Mouse (Mus musculus) hindbrain, embryonic 16.5 days (tissue): Measurements from ENCODE around the gene Dusp7. TPM values are rescaled to one million over a fixed set of nuclear protein-coding genes. Genes with fewer than 3 reads are reported as not detected.

ENCODE experiments used
- ATAC-seq: fragments of 200-750 bp; cut with Nextera tagmentation; 2 replicates; pipeline ENCODE4 v1.8.0; 2017; ENCODE audit warnings: moderate TSS enrichment, moderate library complexity
- H3K27ac ChIP-seq: fragments of 300-500 bp; sonication (generic); 2 replicates; pipeline ENCODE4 v1.5.1; 2014; ENCODE audit warnings: low read depth, mild to moderate bottlenecking, control low read depth, low read length, moderate library complexity
- H3K27me3 ChIP-seq: fragments of 300-500 bp; sonication (generic); replicated peaks from 2 replicates; pipeline ENCODE4 v1.6.1; 2014; ENCODE audit warnings: low read length; ENCODE audit not compliant: control insufficient read depth, insufficient read depth
- H3K36me3 ChIP-seq: fragments of 300-500 bp; sonication (generic); 2 replicates; pipeline ENCODE4 v1.6.1; 2014; ENCODE audit warnings: mild to moderate bottlenecking, low read length, moderate library complexity, mixed read lengths; ENCODE audit not compliant: control insufficient read depth, insufficient read depth
- H3K4me1 ChIP-seq: fragments of 300-500 bp; sonication (generic); 2 replicates; pipeline ENCODE4 v1.6.1; 2014; ENCODE audit warnings: low read depth, low read length; ENCODE audit not compliant: control insufficient read depth, insufficient read depth
- H3K4me2 ChIP-seq: fragments of 300-500 bp; sonication (generic); 2 replicates; pipeline ENCODE4 v1.6.1; 2014; ENCODE audit warnings: mild to moderate bottlenecking, low read length, control low read depth, moderate library complexity
- H3K4me3 ChIP-seq: fragments of 300-500 bp; sonication (generic); 2 replicates; pipeline ENCODE4 v1.5.1; 2014; ENCODE audit warnings: mild to moderate bottlenecking, low read length, control low read depth, moderate library complexity
- H3K9ac ChIP-seq: fragments of 300-500 bp; sonication (generic); 2 replicates; pipeline ENCODE4 v1.6.1; 2014; ENCODE audit warnings: low read depth, mild to moderate bottlenecking, control low read depth, low read length, moderate library complexity
- H3K9me3 ChIP-seq: fragments of 300-500 bp; sonication (generic); 2 replicates; pipeline ENCODE4 v1.6.1; 2014; ENCODE audit warnings: mild to moderate bottlenecking, low read length, moderate library complexity; ENCODE audit not compliant: control insufficient read depth
- WGBS: fragments of 180-500 bp; shearing (Covaris S2); extraction: QIAGEN DNeasy Blood & Tissue Kit; methylation state at CpG from one replicate; pipeline ENCODE4 v1.1.7; 2014; 5-methylcytosine and 5-hydroxymethylcytosine counted together
- polyA plus RNA-seq: library from polyadenylated mRNA; unstranded; fragments of >200 nt; fragmentation: Nextera tagmentation; extraction: Ambion mirVana; gene quantifications from 2 replicates; pipeline ENCODE4 v1.2.1, GENCODE M21; 2015

Gene Dusp7
- polyA plus RNA-seq, 1 experiment from 2014 or later: 13.1 TPM

DNA sequence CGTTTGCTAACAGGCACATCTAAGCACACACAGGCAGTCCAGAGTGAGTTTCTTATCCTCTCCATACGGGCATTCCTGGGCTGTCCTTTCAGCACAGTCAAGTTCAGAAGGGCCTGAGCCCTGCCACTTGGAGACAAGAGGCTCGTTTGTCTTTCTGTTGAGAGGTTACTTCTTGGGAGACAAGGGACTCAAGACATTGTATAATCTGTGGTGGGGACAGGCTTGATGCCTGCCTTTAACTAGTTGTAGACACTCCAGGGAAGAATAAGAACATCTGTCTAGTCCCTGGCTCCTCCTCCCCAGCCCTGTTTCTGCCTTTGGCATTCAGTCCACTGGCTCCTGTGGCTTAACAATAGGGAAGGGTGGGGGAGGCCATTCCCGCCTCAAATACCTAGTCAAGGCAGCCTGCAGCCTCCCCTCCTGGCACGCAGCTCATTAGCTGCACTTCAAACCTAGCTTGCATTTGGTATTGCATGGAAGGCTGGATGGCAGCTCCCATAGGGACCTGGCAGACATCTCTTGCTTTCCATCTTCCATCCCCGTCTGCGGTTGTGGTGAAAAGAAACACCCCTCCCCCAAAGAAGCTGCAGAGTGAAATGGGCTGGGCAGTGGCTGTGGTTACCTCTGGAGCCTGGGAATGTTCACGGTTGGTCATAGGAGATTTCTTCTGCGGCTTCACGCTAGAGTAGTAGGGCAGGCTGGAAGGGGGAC lies 29.8 kb upstream of the Dusp7 start:
- H3K27ac ChIP-seq: peak overlapping the region; percentile 31
- no peaks in the 10 kb centered on the region for H3K27me3 ChIP-seq
- H3K36me3 ChIP-seq: no peaks in the 10 kb centered on the region
- no peaks in the 10 kb centered on the region for H3K9me3 ChIP-seq
- H3K4me2 ChIP-seq: no peak overlapping the region
- WGBS: 11% methylated on average over 10 of the region's 10 CpGs
- peak; percentile 41; the same call in 1 of the 2 replicates for ATAC-seq
- peaks cover 11% of the 10 kb centered on the region for H3K4me1 ChIP-seq
- no peak overlapping the region for H3K4me3 ChIP-seq
- H3K9ac ChIP-seq: peak overlapping the region; percentile 35

DNA sequence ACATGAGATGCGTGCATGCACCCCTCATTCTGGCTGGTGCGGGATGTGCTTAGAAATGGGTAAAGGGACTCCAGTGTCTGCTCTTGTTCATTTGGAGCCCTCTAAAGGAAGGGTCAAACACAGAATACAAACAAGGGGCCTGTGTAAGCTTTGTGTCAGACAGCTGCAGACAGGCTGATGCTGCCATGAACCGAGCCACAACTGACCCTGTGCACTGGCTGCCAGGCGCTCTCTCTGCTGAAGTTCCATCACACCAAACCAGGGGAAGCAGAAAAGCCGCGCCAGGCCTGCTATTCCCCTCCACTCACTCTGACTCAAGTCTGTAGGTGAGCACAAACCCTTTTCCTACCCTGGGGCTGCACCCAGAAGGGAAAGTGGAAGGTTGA lies 29.3 kb upstream of the Dusp7 start:
- ATAC-seq: peak; percentile 32; the same call in 1 of the 2 replicates
- H3K9ac ChIP-seq: peak overlapping the region; percentile 35
- WGBS: 44% methylated on average over 6 of the region's 6 CpGs

DNA sequence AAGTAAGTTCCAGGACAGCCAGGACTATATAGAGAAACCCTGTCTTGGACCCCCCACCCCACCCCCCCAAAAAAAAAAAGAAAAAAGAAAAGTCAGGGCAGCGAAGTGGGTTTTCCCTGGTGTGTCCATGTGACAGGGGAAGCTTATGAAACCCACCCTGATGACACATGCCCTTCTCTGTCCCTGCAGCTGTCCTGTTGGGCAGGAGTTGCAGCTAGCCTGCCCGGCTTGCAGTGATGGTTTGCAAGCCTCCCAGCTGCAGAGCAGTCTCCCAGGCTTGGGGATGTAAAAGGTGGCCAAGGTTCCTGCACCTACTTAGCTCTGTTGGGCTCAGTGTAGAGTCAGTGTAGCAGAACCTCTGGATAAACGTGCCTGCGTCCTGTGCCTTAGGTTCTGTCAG lies 28.7 kb upstream of the Dusp7 start:
- WGBS: 85% methylated on average over 4 of the region's 4 CpGs
- Histone ChIP-seq H3K4me1 (peaks cover 12% of the 10 kb centered on the region), H3K27ac (no peak overlapping the region), H3K4me3 (no peak overlapping the region), H3K36me3 (no peaks in the 10 kb centered on the region), H3K4me2 (no peak overlapping the region), H3K9ac (no peak overlapping the region), H3K27me3 (no peaks in the 10 kb centered on the region), H3K9me3 (no peaks in the 10 kb centered on the region)
- no peak for ATAC-seq

More for the DNA sequence above, 29.3 kb upstream of the Dusp7 start:
- no peaks in the 10 kb centered on the region for H3K36me3 ChIP-seq
- no peak overlapping the region for H3K4me2 ChIP-seq
- no peak overlapping the region for H3K4me3 ChIP-seq
- H3K27me3 ChIP-seq: no peaks in the 10 kb centered on the region
- no peaks in the 10 kb centered on the region for H3K9me3 ChIP-seq
- H3K4me1 ChIP-seq: peaks cover 11% of the 10 kb centered on the region
- H3K27ac ChIP-seq: peak overlapping the region; percentile 31; the same call in 1 of the 2 replicates

DNA sequence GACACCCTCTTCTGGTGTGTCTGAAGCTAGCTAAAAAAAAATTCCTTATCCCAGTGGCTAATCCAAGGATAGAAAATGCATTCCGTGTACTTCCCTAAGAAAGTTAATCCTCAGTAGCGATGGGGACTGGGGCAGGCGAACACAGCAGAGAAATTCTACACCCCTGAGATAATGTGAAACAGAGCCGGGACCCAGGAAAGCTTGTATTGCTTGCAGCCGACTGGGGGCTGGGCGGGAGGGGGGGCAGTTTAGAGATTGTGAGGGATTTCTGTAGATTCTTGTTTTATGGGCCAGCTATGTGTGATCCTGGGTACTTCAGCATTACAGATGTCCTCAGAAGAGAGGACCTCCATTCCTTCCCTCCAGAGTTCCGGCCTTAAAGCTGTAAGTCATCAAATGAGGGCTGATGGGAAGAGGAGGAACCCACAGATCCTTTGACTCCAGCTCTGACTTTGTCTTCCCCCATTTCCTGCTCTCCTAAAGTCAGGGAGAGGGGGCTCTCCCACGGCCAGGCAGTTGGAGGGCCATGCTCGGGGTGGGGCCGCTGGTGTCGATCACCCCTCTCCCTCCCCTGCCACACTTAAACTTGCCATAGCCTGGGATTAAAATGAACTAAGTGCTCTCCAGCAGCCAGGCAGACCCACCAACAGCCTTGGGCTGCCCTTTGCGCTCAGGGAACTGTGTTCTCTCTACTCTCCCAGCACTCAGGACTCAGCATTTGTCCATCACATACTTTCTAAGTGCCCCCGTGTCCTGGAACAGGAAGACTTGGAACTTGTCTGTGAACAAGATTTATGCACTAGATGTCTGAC lies 27.7 kb upstream of the Dusp7 start:
- no peak overlapping the region for H3K4me3 ChIP-seq
- H3K36me3 ChIP-seq: no peaks in the 10 kb centered on the region
- peaks cover 17% of the 10 kb centered on the region for H3K4me1 ChIP-seq
- no peak overlapping the region for H3K9ac ChIP-seq
- no peaks in the 10 kb centered on the region for H3K27me3 ChIP-seq
- no peaks in the 10 kb centered on the region for H3K9me3 ChIP-seq
- H3K4me2 ChIP-seq: no peak overlapping the region
- no peak for ATAC-seq
- 76% methylated on average over 13 of the region's 13 CpGs for WGBS
- H3K27ac ChIP-seq: no peak overlapping the region

DNA sequence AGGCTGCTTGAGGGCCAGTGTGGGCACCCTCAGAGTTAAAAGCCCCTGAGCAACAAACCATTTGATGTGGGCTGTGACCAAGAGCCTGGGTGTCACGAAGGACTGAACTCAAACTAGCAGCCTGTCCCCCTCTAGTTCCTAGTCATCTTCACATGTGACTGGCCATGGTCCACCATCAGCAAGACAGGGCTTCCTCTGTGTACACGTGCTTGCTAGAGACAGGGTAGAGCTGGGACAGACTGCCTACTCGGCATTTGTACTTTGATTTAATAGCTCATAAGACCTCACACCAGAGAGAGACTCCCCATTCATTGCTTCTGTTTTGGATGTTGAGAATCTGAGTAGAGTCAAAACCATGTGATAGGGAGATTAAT lies 27.1 kb upstream of the Dusp7 start:
- 78% methylated on average over 3 of the region's 3 CpGs for WGBS

DNA sequence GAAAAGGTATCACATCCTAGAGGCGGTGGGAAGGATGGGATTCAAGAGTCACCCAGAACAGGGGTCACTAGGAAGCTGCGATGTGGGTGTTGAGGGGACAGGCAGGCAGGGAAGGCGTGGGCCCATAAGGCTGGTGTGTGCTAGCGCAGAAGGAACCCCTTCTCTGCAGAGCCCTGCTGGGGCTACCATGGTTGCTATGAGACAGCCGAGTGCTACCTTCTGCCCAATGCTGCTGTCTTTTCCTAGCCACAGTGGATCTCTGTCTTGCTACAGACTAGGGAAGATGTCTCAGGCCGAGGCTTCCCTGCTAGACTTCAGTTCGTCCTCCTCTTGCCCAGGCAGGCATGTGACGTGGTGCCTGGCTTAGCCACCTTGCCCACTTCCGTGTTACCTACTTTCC lies 25.9 kb upstream of the Dusp7 start:
- H3K4me2 ChIP-seq: no peak overlapping the region
- H3K27me3 ChIP-seq: no peaks in the 10 kb centered on the region
- peaks cover 17% of the 10 kb centered on the region for H3K4me1 ChIP-seq
- H3K27ac ChIP-seq: no peak overlapping the region
- WGBS: 84% methylated on average over 9 of the region's 9 CpGs
- H3K36me3 ChIP-seq: no peaks in the 10 kb centered on the region
- no peak overlapping the region for H3K4me3 ChIP-seq
- ATAC-seq: no peak
- no peak overlapping the region for H3K9ac ChIP-seq
- no peaks in the 10 kb centered on the region for H3K9me3 ChIP-seq

More for the DNA sequence above, 27.1 kb upstream of the Dusp7 start:
- no peak overlapping the region for H3K9ac ChIP-seq
- H3K4me1 ChIP-seq: peaks cover 17% of the 10 kb centered on the region
- no peaks in the 10 kb centered on the region for H3K9me3 ChIP-seq
- no peak overlapping the region for H3K4me3 ChIP-seq
- no peak overlapping the region for H3K4me2 ChIP-seq
- ATAC-seq: no peak
- H3K36me3 ChIP-seq: no peaks in the 10 kb centered on the region
- H3K27ac ChIP-seq: no peak overlapping the region
- no peaks in the 10 kb centered on the region for H3K27me3 ChIP-seq

DNA sequence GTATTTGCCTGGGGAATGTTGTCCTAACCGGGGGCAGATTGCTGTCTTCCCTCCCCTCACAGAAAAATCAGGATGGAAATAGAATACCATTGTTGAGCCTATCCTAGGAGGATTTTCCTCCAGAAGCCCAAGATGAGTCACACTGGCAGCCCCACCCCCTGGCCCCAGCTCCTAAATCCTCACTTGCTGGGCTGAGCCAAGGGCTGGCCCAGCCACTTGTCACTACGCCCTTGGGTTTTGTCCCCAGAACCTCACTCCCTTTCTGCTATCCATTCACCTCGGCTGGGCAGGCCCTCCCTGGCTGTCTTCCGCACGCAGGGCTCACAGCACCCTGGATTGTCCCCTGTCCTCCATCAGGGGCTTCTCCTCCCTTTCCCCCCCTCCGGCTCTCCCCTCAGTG lies 23.3 kb upstream of the Dusp7 start:
- no peak for ATAC-seq
- Histone ChIP-seq H3K9ac (no peak overlapping the region), H3K27ac (no peak overlapping the region), H3K4me1 (peaks cover 5% of the 10 kb centered on the region; the same call in 1 of the 2 replicates), H3K27me3 (no peaks in the 10 kb centered on the region), H3K4me2 (no peak overlapping the region), H3K36me3 (no peaks in the 10 kb centered on the region), H3K9me3 (no peaks in the 10 kb centered on the region), H3K4me3 (no peak overlapping the region)
- WGBS: 46% methylated on average over 6 of the region's 6 CpGs

DNA sequence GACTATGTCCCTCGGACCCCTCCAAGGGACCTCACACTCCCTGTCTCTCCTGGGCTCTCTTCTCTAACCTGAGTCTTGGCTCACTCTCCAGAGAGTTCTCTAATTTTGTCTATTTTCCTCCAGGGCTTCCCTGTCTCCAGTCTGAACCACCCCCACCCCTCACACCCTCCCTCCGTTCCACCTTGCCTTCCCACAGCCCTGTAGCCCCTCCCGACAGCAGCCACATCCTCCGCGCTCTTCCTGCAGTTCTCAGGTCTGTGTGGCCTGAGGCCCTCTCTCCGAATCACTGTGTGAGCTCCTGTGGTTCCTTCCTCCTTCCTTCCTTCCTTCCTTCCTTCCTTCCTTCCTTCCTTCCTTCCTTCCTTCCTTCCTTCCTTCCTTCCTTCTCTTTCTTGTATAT lies 22.8 kb upstream of the Dusp7 start:
- 59% methylated on average over 6 of the region's 6 CpGs for WGBS
- H3K27ac ChIP-seq: no peak overlapping the region
- ATAC-seq: no peak

DNA sequence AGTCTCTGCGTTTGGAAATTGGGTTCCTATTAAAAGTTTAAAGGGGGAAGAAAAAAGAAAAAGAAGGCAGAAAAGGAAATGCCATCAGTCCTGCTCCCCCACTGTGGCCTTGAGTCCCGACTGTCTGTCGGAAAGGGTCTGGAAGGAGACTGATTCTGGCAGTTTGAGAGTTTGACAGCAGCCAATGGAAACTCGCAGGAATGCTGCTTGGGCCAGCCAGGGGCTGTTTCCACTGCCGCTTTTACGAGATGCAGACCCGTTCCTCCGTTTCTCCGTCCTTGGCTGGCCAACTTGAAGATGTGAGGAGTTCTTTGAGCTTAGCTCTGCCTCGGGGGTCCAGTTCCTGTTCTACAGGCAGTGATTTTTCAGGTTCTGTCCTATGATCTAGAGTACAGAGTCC lies 20.2 kb upstream of the Dusp7 start:
- ATAC-seq: no peak
- no peak overlapping the region for H3K4me3 ChIP-seq
- WGBS: 63% methylated on average over 10 of the region's 10 CpGs
- no peaks in the 10 kb centered on the region for H3K36me3 ChIP-seq
- no peak overlapping the region for H3K4me2 ChIP-seq
- no peaks in the 10 kb centered on the region for H3K9me3 ChIP-seq
- H3K4me1 ChIP-seq: peaks cover 5% of the 10 kb centered on the region; the same call in 1 of the 2 replicates
- no peak overlapping the region for H3K9ac ChIP-seq
- no peak overlapping the region for H3K27ac ChIP-seq
- no peaks in the 10 kb centered on the region for H3K27me3 ChIP-seq

More for the DNA sequence above, 22.8 kb upstream of the Dusp7 start:
- Histone ChIP-seq H3K4me1 (peaks cover 5% of the 10 kb centered on the region; the same call in 1 of the 2 replicates), H3K4me3 (no peak overlapping the region), H3K27me3 (no peaks in the 10 kb centered on the region), H3K36me3 (no peaks in the 10 kb centered on the region), H3K4me2 (no peak overlapping the region), H3K9me3 (no peaks in the 10 kb centered on the region), H3K9ac (no peak overlapping the region)
